In the genomic region with DNA sequence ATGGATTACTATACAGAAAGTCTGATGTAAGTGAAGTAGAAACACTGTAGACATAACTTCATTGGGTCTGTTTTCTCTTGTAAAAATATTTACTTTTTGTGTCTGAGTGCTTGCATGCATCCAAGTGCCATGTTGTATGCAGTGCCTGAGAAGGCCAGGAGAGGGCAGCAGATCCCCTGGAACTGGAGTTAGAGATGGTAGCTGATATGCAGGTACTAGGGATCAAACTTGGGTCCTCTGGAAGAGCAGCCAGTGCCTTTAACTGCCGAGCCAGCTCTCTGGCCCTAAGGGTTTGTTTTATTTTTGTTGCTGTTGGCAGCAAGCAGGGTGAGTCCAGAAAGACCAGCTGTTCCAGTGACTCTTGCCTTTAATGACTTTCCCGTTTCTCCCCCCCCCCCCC, we compare ENCODE assay signal across 9 mouse cellular contexts.
DNase-seq lines count a peak whose midpoint lies in the region; ATAC-seq and TF ChIP-seq lines count a peak whose summit lies in the region.
"Had no signal": no experiment of that assay in that cellular context is flagged by ENCODE, and none has a peak within 500 bp of the region (broad histone marks: within the 10 kb centered on the region; RNA-seq: fewer than 3 reads in every experiment).

No protein-coding gene starts in this region.

- 47% methylated on average over 1 of the region's 2 CpGs for WGBS in intestine, postnatal 0 days
- WGBS in intestine, embryonic 16.5 days, result 42% methylated on average over 2 of the region's 2 CpGs
- 60% methylated on average over 2 of the region's 2 CpGs for WGBS in liver, postnatal 0 days (ENCODE audit: insufficient replicate concordance)

- no peaks in the 10 kb centered on the region for H3K27me3 ChIP-seq in intestine, postnatal 0 days (replicated peaks; ENCODE audit: control insufficient read depth, insufficient read depth, low read length)
- H3K27me3 ChIP-seq in intestine, embryonic 16.5 days (replicated peaks; ENCODE audit: control insufficient read depth, insufficient read depth, low read length), result no peaks in the 10 kb centered on the region
- no peaks in the 10 kb centered on the region for H3K27me3 ChIP-seq in liver, postnatal 0 days (ENCODE audit: insufficient read depth, low read length)
- H3K27me3 ChIP-seq: limb, embryonic 15.5 days had no signal

- H3K9me3 ChIP-seq in intestine, postnatal 0 days (ENCODE audit: control insufficient read depth), result no peaks in the 10 kb centered on the region
- no peaks in the 10 kb centered on the region for H3K9me3 ChIP-seq in intestine, embryonic 16.5 days (ENCODE audit: control insufficient read depth, low read length)
- H3K9me3 ChIP-seq in liver, postnatal 0 days (ENCODE audit: low read length), result no peaks in the 10 kb centered on the region
- H3K9me3 ChIP-seq: limb, embryonic 15.5 days had no signal

- TF ChIP-seq EP300 in liver, postnatal 0 days (IDR thresholded peaks at IDR 0.05; ENCODE audit: low read depth), result no peak

- no peak overlapping the region for H3K4me2 ChIP-seq in intestine, postnatal 0 days (replicated peaks; ENCODE audit: low read depth)
- H3K4me2 ChIP-seq in intestine, embryonic 16.5 days (ENCODE audit: low read depth, low read length), result no peak overlapping the region
- H3K4me2 ChIP-seq in liver, postnatal 0 days (ENCODE audit: low read depth, low read length), result no peak overlapping the region
- H3K4me2 ChIP-seq: limb, embryonic 15.5 days had no signal

- no peak overlapping the region for H3K4me3 ChIP-seq in intestine, postnatal 0 days (ENCODE audit: low read depth, low read length)
- no peak overlapping the region for H3K4me3 ChIP-seq in intestine, embryonic 16.5 days (ENCODE audit: low read length)
- no peak overlapping the region for H3K4me3 ChIP-seq in liver, postnatal 0 days (ENCODE audit: low read depth, low read length)
- H3K4me3 ChIP-seq: limb, embryonic 15.5 days had no signal

- DNase-seq in ZHBTc4 (ENCODE audit: low read depth, low spot score), result peak; percentile 84
- DNase-seq in cerebellum, postnatal 14 days, result peak; percentile 71 to 81
- DNase-seq in induced T-regulatory cell, adult 2 months (ENCODE audit: low read depth), result peak; percentile 30
- DNase-seq in liver, postnatal 0 days, result peak; percentile 56
- DNase-seq in right cerebral cortex, postnatal 14 days, result peak; percentile 53

- no peak overlapping the region for H3K27ac ChIP-seq in intestine, postnatal 0 days (ENCODE audit: low read depth, low read length)
- H3K27ac ChIP-seq in intestine, embryonic 16.5 days (ENCODE audit: low read length), result no peak overlapping the region
- no peak overlapping the region for H3K27ac ChIP-seq in liver, postnatal 0 days (ENCODE audit: low read depth)
- H3K27ac ChIP-seq: limb, embryonic 15.5 days had no signal

- H3K4me1 ChIP-seq in intestine, postnatal 0 days (replicated peaks; ENCODE audit: control insufficient read depth, insufficient read depth, low read length), result no peaks in the 10 kb centered on the region
- no peaks in the 10 kb centered on the region for H3K4me1 ChIP-seq in intestine, embryonic 16.5 days (ENCODE audit: control insufficient read depth, insufficient read depth, low read length)
- H3K4me1 ChIP-seq in liver, postnatal 0 days (ENCODE audit: insufficient read depth), result no peaks in the 10 kb centered on the region
- H3K4me1 ChIP-seq: limb, embryonic 15.5 days had no signal

- ATAC-seq in intestine, postnatal 0 days, result no peak
- no peak for ATAC-seq in intestine, embryonic 16.5 days
- ATAC-seq in liver, postnatal 0 days, result no peak
- ATAC-seq in erythroid progenitor cell, adult 5-6 weeks (replicated peaks; ENCODE audit: low FRiP score, poor library complexity, severe bottlenecking), result no peak

- peak; percentile 75 for TF ChIP-seq CTCF in intestine, postnatal 0 days (IDR thresholded peaks at IDR 0.05; ENCODE audit: low read depth)
- TF ChIP-seq CTCF in liver, postnatal 0 days (IDR thresholded peaks at IDR 0.05; ENCODE audit: low read depth), result peak; percentile 75

- no peak overlapping the region for H3K9ac ChIP-seq in intestine, postnatal 0 days (ENCODE audit: low read depth, low read length)
- H3K9ac ChIP-seq in intestine, embryonic 16.5 days (ENCODE audit: low read depth, low read length), result no peak overlapping the region
- H3K9ac ChIP-seq in liver, postnatal 0 days (replicated peaks), result no peak overlapping the region
- H3K9ac ChIP-seq: limb, embryonic 15.5 days had no signal

- no peaks in the 10 kb centered on the region for H3K36me3 ChIP-seq in intestine, postnatal 0 days (ENCODE audit: control insufficient read depth, insufficient read depth)
- H3K36me3 ChIP-seq in intestine, embryonic 16.5 days (ENCODE audit: control insufficient read depth, insufficient read depth, low read length), result no peaks in the 10 kb centered on the region
- H3K36me3 ChIP-seq in liver, postnatal 0 days (replicated peaks; ENCODE audit: insufficient read depth, low read length), result no peaks in the 10 kb centered on the region
- H3K36me3 ChIP-seq: limb, embryonic 15.5 days had no signal

Comparison
In these comparisons a context has a peak if more than half of its experiments do, and no peak if none do; other contexts are left out.
1. DNase-seq: peak in every context shown above with its lines; median percentile 84 in ZHBTc4; 76 in cerebellum, postnatal 14 days; 56 in liver, postnatal 0 days; 53 in right cerebral cortex, postnatal 14 days; 30 in induced T-regulatory cell, adult 2 months.